Mouse (Mus musculus) liver, embryonic 14.5 days (tissue): Measurements from ENCODE around the gene Mgat1.

Experiments used
- CTCF ChIP-seq: IDR thresholded peaks from 2 replicates; pipeline ENCODE4 v1.5.1; 2016; ENCODE audit warnings: antibody characterized with exemption, low read depth, control low read depth
- EP300 ChIP-seq: IDR thresholded peaks from 2 replicates; pipeline ENCODE4 v1.6.1; 2016; ENCODE audit warnings: antibody characterized with exemption, low read depth

- TF ChIP-seq CTCF (no peak), EP300 (no peak)
Observed at GRCm38 (mm10) chr11:49202523-49203061, 41.4 kb upstream of the Mgat1 start.
